Mouse (Mus musculus) embryonic facial prominence, embryonic 14.5 days (tissue): ENCODE data around the gene Bspry. TPM values are rescaled to one million over a fixed set of nuclear protein-coding genes. Genes with fewer than 3 reads are reported as not detected.

Experiments
- polyA plus RNA-seq: library from polyadenylated mRNA; unstranded; fragments of >200 nt; fragmentation: Nextera tagmentation; extraction: Ambion mirVana; gene quantifications from 2 replicates; pipeline ENCODE4 v1.2.1, GENCODE M21; 2014

Gene Bspry
- polyA plus RNA-seq, 1 experiment from 2014 or later, result 8.7 TPM

Other genes with a start within 250 kb of the Bspry start
- gene Zfp37, start 249.0 kb upstream of the Bspry start, polyA plus RNA-seq, result 8.0 and 9.5 TPM in 2 replicates
- gene Slc31a2, start 217.5 kb upstream of the Bspry start, polyA plus RNA-seq, result 17.3 and 18.0 TPM in 2 replicates
- gene Fkbp15, start 119.5 kb upstream of the Bspry start, polyA plus RNA-seq, result 25.2 and 28.3 TPM in 2 replicates
- 46.5 and 49.0 TPM in 2 replicates for gene Slc31a1, start 119.3 kb upstream of the Bspry start, polyA plus RNA-seq
- gene Cdc26, start 71.4 kb upstream of the Bspry start, polyA plus RNA-seq, result 167 and 176 TPM in 2 replicates
- gene Prpf4, start 71.3 kb upstream of the Bspry start, polyA plus RNA-seq, result 16.4 and 17.9 TPM in 2 replicates
- 0.14 and 0.97 TPM in 2 replicates for gene Rnf183, start 44.8 kb upstream of the Bspry start, polyA plus RNA-seq
- 5.3 and 5.4 TPM in 2 replicates for gene Wdr31, start 9.2 kb upstream of the Bspry start, polyA plus RNA-seq
- 12.6 and 13.9 TPM in 2 replicates for gene Hdhd3, start 23.4 kb downstream of the Bspry start, polyA plus RNA-seq
- gene Alad, start 39.9 kb downstream of the Bspry start, polyA plus RNA-seq, result 65.5 and 75.8 TPM in 2 replicates
- gene Pole3, start 45.0 kb downstream of the Bspry start, polyA plus RNA-seq, result 66.3 and 72.7 TPM in 2 replicates
- gene 4933430I17Rik, start 45.3 kb downstream of the Bspry start, polyA plus RNA-seq, result 0.37 and 0.43 TPM in 2 replicates
- gene Rgs3, start 79.8 kb downstream of the Bspry start, polyA plus RNA-seq, result 37.2 and 38.8 TPM in 2 replicates